Mouse (Mus musculus): ENCODE results near the gene Glod4. TPM values are rescaled to one million over a fixed set of nuclear protein-coding genes. Genes with fewer than 3 reads are reported as not detected.

Gene Glod4
- polyA plus RNA-seq, 1 experiment: 2.9 TPM

GRCm38 (mm10) chr11:76170207-76170606 lies 73.3 kb downstream of the Glod4 start:
- no peaks in the 10 kb centered on the region for H3K27me3 ChIP-seq (ENCODE audit: control insufficient read depth, insufficient read depth, low read length)
- H3K36me3 ChIP-seq (ENCODE audit: control insufficient read depth, insufficient read depth, low read length): peaks cover 8% of the 10 kb centered on the region
- no peak for TF ChIP-seq CTCF (IDR thresholded peaks at IDR 0.05; ENCODE audit: extremely low read depth, insufficient read depth, insufficient read length, insufficient replicate concordance)
- no peak overlapping the region for H3K4me3 ChIP-seq (ENCODE audit: extremely low read depth, insufficient read depth, insufficient read length)
- no peaks in the 10 kb centered on the region for H3K4me1 ChIP-seq (ENCODE audit: control insufficient read depth, insufficient read depth, insufficient read length)
- whole genome bisulfite sequencing: 91% methylated on average over 5 of the region's 5 CpGs
- DNase-seq (ENCODE audit: low read depth in 1 of 2, low spot score in 2 of 2): no peak
- no peak overlapping the region for H3K27ac ChIP-seq (ENCODE audit: insufficient read depth, low read length)

DNA sequence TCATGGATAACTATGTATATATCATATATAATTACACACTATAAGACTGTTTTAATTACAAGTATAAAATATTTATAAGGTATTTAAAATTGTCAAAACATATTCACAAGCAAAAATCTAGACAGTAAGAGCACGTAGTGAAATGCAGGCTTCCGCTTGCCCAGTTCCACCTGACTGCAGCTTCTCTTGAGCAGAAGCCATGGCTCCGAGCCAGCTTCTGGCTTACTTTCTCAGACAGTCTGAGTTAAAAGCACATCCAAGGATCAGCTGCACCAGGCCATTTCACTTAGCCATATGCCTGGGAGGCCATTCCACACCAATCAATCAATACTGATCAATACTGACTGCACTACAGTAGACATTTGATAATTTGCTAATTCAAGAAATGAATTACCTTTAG lies 74.5 kb downstream of the Glod4 start:
- Histone ChIP-seq H3K36me3 (ENCODE audit: control insufficient read depth, insufficient read depth, low read length) (peaks cover 6% of the 10 kb centered on the region), H3K27me3 (ENCODE audit: control insufficient read depth, insufficient read depth, low read length) (no peaks in the 10 kb centered on the region), H3K27ac (ENCODE audit: insufficient read depth, low read length) (no peak overlapping the region), H3K4me3 (ENCODE audit: extremely low read depth, insufficient read depth, insufficient read length) (no peak overlapping the region), H3K4me1 (ENCODE audit: control insufficient read depth, insufficient read depth, insufficient read length) (no peaks in the 10 kb centered on the region)
- WGBS: 94% methylated on average over 3 of the region's 3 CpGs
- no peak for DNase-seq (ENCODE audit: low read depth in 1 of 2, low spot score in 2 of 2)
- TF ChIP-seq CTCF (IDR thresholded peaks at IDR 0.05; ENCODE audit: extremely low read depth, insufficient read depth, insufficient read length, insufficient replicate concordance) (no peak), POLR2A (IDR thresholded peaks at IDR 0.05; ENCODE audit: low read depth, low read length) (no peak)

GRCm38 (mm10) chr11:76167079-76167765 lies 76.3 kb downstream of the Glod4 start:
- Histone ChIP-seq H3K36me3 (ENCODE audit: control insufficient read depth, insufficient read depth, low read length) (peaks cover 3% of the 10 kb centered on the region; the same call in 1 of the 2 replicates), H3K27ac (ENCODE audit: insufficient read depth, low read length) (no peak overlapping the region), H3K27me3 (ENCODE audit: control insufficient read depth, insufficient read depth, low read length) (no peaks in the 10 kb centered on the region), H3K4me1 (ENCODE audit: control insufficient read depth, insufficient read depth, insufficient read length) (no peaks in the 10 kb centered on the region), H3K4me3 (ENCODE audit: extremely low read depth, insufficient read depth, insufficient read length) (no peak overlapping the region)
- 24% methylated on average over 5 of the region's 5 CpGs for WGBS
- TF ChIP-seq CTCF (IDR thresholded peaks at IDR 0.05; ENCODE audit: extremely low read depth, insufficient read depth, insufficient read length, insufficient replicate concordance): no peak
- no peak for TF ChIP-seq POLR2A (IDR thresholded peaks at IDR 0.05; ENCODE audit: low read depth, low read length)
- peak; percentile 30 to 60 for DNase-seq (ENCODE audit: low read depth in 1 of 2, low spot score in 2 of 2)

GRCm38 (mm10) chr11:76166657-76167056 lies 76.9 kb downstream of the Glod4 start:
- DNase-seq (ENCODE audit: low read depth in 1 of 2, low spot score in 2 of 2): no peak
- Histone ChIP-seq H3K27ac (ENCODE audit: insufficient read depth, low read length) (no peak overlapping the region), H3K36me3 (ENCODE audit: control insufficient read depth, insufficient read depth, low read length) (peaks cover 3% of the 10 kb centered on the region; the same call in 1 of the 2 replicates), H3K4me1 (ENCODE audit: control insufficient read depth, insufficient read depth, insufficient read length) (no peaks in the 10 kb centered on the region), H3K27me3 (ENCODE audit: control insufficient read depth, insufficient read depth, low read length) (no peaks in the 10 kb centered on the region), H3K4me3 (ENCODE audit: extremely low read depth, insufficient read depth, insufficient read length) (no peak overlapping the region)
- TF ChIP-seq POLR2A (IDR thresholded peaks at IDR 0.05; ENCODE audit: low read depth, low read length) (no peak), CTCF (IDR thresholded peaks at IDR 0.05; ENCODE audit: extremely low read depth, insufficient read depth, insufficient read length, insufficient replicate concordance) (no peak)
- WGBS: 93% methylated on average over 4 of the region's 4 CpGs

GRCm38 (mm10) chr11:76160251-76160650 lies 83.3 kb downstream of the Glod4 start:
- Histone ChIP-seq H3K27ac (ENCODE audit: insufficient read depth, low read length) (no peak overlapping the region), H3K4me1 (ENCODE audit: control insufficient read depth, insufficient read depth, insufficient read length) (no peaks in the 10 kb centered on the region), H3K27me3 (ENCODE audit: control insufficient read depth, insufficient read depth, low read length) (no peaks in the 10 kb centered on the region), H3K4me3 (ENCODE audit: extremely low read depth, insufficient read depth, insufficient read length) (no peak overlapping the region), H3K36me3 (ENCODE audit: control insufficient read depth, insufficient read depth, low read length) (peaks cover 14% of the 10 kb centered on the region)
- TF ChIP-seq CTCF (IDR thresholded peaks at IDR 0.05; ENCODE audit: extremely low read depth, insufficient read depth, insufficient read length, insufficient replicate concordance) (no peak), POLR2A (IDR thresholded peaks at IDR 0.05; ENCODE audit: low read depth, low read length) (no peak)
- no peak for DNase-seq (ENCODE audit: low read depth in 1 of 2, low spot score in 2 of 2)
- 93% methylated on average over 6 of the region's 6 CpGs for WGBS

DNA sequence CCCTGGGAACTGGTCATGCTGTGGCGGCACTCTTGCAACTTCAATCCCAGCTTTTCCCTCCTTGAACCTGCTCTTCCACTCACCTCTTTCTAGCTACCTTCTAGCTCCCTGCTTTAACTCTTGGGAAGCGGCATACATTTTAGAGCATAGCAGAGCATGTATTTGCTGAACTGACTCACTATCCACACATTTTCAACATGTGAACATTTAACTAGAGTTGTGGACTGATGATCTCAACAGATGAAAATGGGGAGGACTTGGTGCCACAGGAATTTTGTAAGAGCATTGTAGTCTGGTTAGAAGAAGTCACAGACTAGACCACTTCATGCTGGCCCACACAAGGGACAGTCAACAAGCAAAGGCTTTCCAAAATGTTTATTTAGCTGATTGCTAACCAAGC lies 85.2 kb downstream of the Glod4 start:
- Histone ChIP-seq H3K4me3 (ENCODE audit: extremely low read depth, insufficient read depth, insufficient read length) (no peak overlapping the region), H3K36me3 (ENCODE audit: control insufficient read depth, insufficient read depth, low read length) (peaks cover 12% of the 10 kb centered on the region), H3K27me3 (ENCODE audit: control insufficient read depth, insufficient read depth, low read length) (no peaks in the 10 kb centered on the region), H3K27ac (ENCODE audit: insufficient read depth, low read length) (no peak overlapping the region), H3K4me1 (ENCODE audit: control insufficient read depth, insufficient read depth, insufficient read length) (peaks cover under 1% of the 10 kb centered on the region; the same call in 1 of the 2 replicates)
- 92% methylated on average over 2 of the region's 2 CpGs for whole genome bisulfite sequencing
- DNase-seq (ENCODE audit: low read depth in 1 of 2, low spot score in 2 of 2): no peak
- no peak for TF ChIP-seq POLR2A (IDR thresholded peaks at IDR 0.05; ENCODE audit: low read depth, low read length)
- no peak for TF ChIP-seq CTCF (IDR thresholded peaks at IDR 0.05; ENCODE audit: extremely low read depth, insufficient read depth, insufficient read length, insufficient replicate concordance)

GRCm38 (mm10) chr11:76154861-76155260 lies 88.7 kb downstream of the Glod4 start:
- H3K36me3 ChIP-seq (ENCODE audit: control insufficient read depth, insufficient read depth, low read length): peaks cover 5% of the 10 kb centered on the region
- 84% methylated on average over 2 of the region's 2 CpGs for WGBS

More at GRCm38 (mm10) chr11:76154861-76155260, 88.7 kb downstream of the Glod4 start:
- Histone ChIP-seq H3K4me3 (ENCODE audit: extremely low read depth, insufficient read depth, insufficient read length) (no peak overlapping the region), H3K27ac (ENCODE audit: insufficient read depth, low read length) (no peak overlapping the region), H3K4me1 (ENCODE audit: control insufficient read depth, insufficient read depth, insufficient read length) (peaks cover 4% of the 10 kb centered on the region; the same call in 1 of the 2 replicates), H3K27me3 (ENCODE audit: control insufficient read depth, insufficient read depth, low read length) (no peaks in the 10 kb centered on the region)
- DNase-seq (ENCODE audit: low read depth in 1 of 2, low spot score in 2 of 2): no peak
- no peak for TF ChIP-seq CTCF (IDR thresholded peaks at IDR 0.05; ENCODE audit: extremely low read depth, insufficient read depth, insufficient read length, insufficient replicate concordance)
- no peak for TF ChIP-seq POLR2A (IDR thresholded peaks at IDR 0.05; ENCODE audit: low read depth, low read length)

Data from spleen, adult 2 months (tissue).